Mouse (Mus musculus) lung, adult 2 months (tissue): ENCODE results near the gene Ptprm.

Experiments
- CTCF ChIP-seq: fragments of 200-500 bp; IDR thresholded peaks from 2 replicates; pipeline ENCODE4 v1.5.1; 2011; ENCODE audit warnings: mild to moderate bottlenecking, low read length, control low read depth; ENCODE audit not compliant: insufficient read depth
- POLR2A ChIP-seq: fragments of 200-500 bp; IDR thresholded peaks from 2 replicates; pipeline ENCODE4 v1.6.1; 2011; ENCODE audit warnings: low read depth, mild to moderate bottlenecking, control low read depth, low read length, borderline replicate concordance; ENCODE audit errors: extremely low read depth

DNA sequence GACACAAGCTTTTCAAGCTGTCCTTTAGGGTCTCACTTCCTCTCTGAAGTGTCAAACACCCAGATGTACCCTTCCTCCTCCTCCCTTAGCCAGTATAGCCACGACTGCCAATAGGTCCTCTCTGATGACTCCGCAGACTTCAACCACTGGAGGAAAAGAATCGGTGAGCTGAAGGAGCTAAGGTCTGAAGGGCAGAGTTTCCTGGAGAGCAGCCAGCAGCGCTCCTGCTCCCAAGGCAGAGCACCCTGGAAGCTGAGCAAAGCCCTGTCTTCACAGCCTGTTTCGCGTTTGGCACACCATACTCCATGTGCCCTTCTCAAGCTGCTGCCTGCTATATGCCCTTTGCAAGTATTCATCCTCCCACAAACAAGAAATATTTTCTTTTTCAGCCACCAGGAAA is 252.2 kb downstream of the Ptprm start:
- no peak for TF ChIP-seq CTCF
- no peak for TF ChIP-seq POLR2A
